Mouse (Mus musculus) R1 (cell line): ENCODE results near the gene Rnase13.

ENCODE experiments used
- DNase-seq: peaks from one replicate; pipeline ENCODE4 v3.0.0-alpha.2; 2018; ENCODE audit warnings: low read depth, low spot score

The Rnase13 gene

DNA sequence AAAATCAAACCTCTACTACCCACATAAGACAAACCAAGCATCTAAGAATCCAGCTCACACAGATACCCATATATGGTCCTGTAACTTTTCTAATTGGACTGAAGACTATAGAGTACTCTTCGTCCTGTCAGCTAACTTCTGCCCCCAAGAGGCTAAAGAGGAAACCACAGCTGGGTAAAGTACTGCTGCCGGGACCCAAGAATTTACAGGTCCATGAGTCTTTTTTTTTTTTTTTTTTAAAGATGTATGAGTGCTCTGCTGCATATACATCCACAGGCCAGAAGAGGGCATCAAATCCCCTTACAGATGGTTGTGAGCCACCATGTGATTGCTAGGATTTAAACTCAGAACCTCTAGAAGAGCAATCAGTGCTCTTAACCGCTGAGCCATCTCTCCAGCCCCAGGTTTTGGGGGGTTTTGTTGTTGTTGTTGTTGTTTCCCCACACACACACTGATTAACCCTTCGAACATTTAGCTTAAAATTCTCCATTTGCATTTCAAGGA is 39.0 kb downstream of the Rnase13 start:
- DNase-seq = peak; percentile 94

DNA sequence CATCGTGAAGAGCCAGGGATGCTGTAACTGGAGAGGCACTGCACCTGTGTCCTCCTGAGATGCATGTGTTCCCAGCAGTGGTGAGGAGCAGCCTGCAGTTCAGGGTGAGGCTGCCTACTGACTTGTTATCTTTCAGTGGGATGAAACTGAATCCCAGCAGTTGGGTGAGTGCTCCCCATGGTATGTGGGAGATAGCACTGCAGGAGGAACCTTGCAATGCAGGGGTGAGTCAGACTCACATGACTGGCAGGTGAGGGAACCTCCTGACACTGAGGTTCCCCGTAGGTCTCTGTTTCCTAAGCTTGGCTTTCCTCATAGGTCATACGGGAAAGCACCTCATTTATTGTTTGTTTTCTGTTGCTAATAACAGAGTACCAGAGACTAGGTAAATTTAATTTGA is 45.1 kb downstream of the Rnase13 start:
- no peak for DNase-seq

DNA sequence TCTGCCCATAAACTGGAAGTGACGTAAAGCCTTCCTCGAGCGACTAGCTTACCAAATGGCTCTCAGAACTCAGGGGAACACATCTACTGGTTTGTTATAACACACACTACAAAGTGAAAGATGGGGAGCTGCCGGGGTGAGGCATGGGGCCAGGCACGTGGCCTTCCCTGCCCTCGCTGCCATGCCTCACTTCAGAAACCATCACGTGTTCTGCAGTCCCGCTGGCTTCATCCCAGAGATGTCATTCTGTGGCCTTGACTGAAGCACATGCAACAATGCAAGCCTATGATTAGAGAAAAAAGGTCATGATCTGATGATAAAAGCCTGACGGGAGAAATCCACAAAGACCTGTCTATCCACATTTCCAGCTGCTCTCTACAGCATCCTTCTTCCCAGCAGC is 50.8 kb downstream of the Rnase13 start:
- DNase-seq = peak; percentile 0
